Mouse (Mus musculus): ENCODE data around the gene Lin7a.
"Not testable (repeated sequence)": the region's sequence is repeated elsewhere in the genome, so short reads cannot be mapped to it uniquely, and the experiment has no call there.

Gene Lin7a

GRCm38 (mm10) chr10:107237076-107237475 is 34.4 kb upstream of the Lin7a start:
- DNase-seq (ENCODE audit: low read depth, low spot score) = no peak

- DNase-seq (ENCODE audit: low read depth, low spot score) = no peak
Observed at GRCm38 (mm10) chr10:107237736-107238135, 33.8 kb upstream of the Lin7a start.

- DNase-seq (ENCODE audit: low read depth, low spot score) = no peak
Observed at GRCm38 (mm10) chr10:107238151-107238860, 33.2 kb upstream of the Lin7a start.

- no peak for DNase-seq (ENCODE audit: low read depth, low spot score)
Observed at GRCm38 (mm10) chr10:107238861-107239435, 32.5 kb upstream of the Lin7a start.

- no peak for DNase-seq (ENCODE audit: low read depth, low spot score)
Observed at GRCm38 (mm10) chr10:107239651-107240330, 31.7 kb upstream of the Lin7a start.

- DNase-seq (ENCODE audit: low read depth, low spot score) = no peak
Observed at GRCm38 (mm10) chr10:107240446-107240845, 31.0 kb upstream of the Lin7a start.

GRCm38 (mm10) chr10:107240986-107241385 is 30.5 kb upstream of the Lin7a start:
- DNase-seq (ENCODE audit: low read depth, low spot score) = no peak

GRCm38 (mm10) chr10:107241406-107241805 is 30.1 kb upstream of the Lin7a start:
- DNase-seq (ENCODE audit: low read depth, low spot score) = no peak

GRCm38 (mm10) chr10:107241999-107242398 is 29.5 kb upstream of the Lin7a start:
- DNase-seq (ENCODE audit: low read depth, low spot score) = not testable (repeated sequence)

GRCm38 (mm10) chr10:107242696-107243400 is 28.6 kb upstream of the Lin7a start:
- DNase-seq (ENCODE audit: low read depth, low spot score) = no peak

- DNase-seq (ENCODE audit: low read depth, low spot score) = no peak
Observed at GRCm38 (mm10) chr10:107244211-107244610, 27.3 kb upstream of the Lin7a start.

GRCm38 (mm10) chr10:107244691-107245530 is 26.6 kb upstream of the Lin7a start:
- DNase-seq (ENCODE audit: low read depth, low spot score) = no peak

- no peak for DNase-seq (ENCODE audit: low read depth, low spot score)
Observed at GRCm38 (mm10) chr10:107245531-107245840, 26.0 kb upstream of the Lin7a start.

GRCm38 (mm10) chr10:107245961-107246460 is 25.5 kb upstream of the Lin7a start:
- DNase-seq (ENCODE audit: low read depth, low spot score) = no peak

GRCm38 (mm10) chr10:107247001-107247670 is 24.4 kb upstream of the Lin7a start:
- DNase-seq (ENCODE audit: low read depth, low spot score) = no peak

GRCm38 (mm10) chr10:107248481-107248880 is 23.0 kb upstream of the Lin7a start:
- no peak for DNase-seq (ENCODE audit: low read depth, low spot score)

GRCm38 (mm10) chr10:107249056-107249455 is 22.4 kb upstream of the Lin7a start:
- DNase-seq (ENCODE audit: low read depth, low spot score) = no peak

GRCm38 (mm10) chr10:107249606-107250186 is 21.8 kb upstream of the Lin7a start:
- no peak for DNase-seq (ENCODE audit: low read depth, low spot score)

GRCm38 (mm10) chr10:107250346-107251210 is 20.9 kb upstream of the Lin7a start:
- DNase-seq (ENCODE audit: low read depth, low spot score) = no peak

Data from embryo, embryonic 11.5 days (tissue).